Mouse (Mus musculus) thymus, postnatal 25 days (tissue): ENCODE measurements around the gene Ttll13.

Experiments
- DNase-seq: peaks from one replicate; pipeline ENCODE4 v3.0.0; 2022

Ttll13 gene

GRCm38 (mm10) chr7:80246148-80246721, at the start of gene Ttll13:
Ttll13 (plus strand) TSS chr7:80246376.
- DNase-seq = peak; percentile 96

DNA sequence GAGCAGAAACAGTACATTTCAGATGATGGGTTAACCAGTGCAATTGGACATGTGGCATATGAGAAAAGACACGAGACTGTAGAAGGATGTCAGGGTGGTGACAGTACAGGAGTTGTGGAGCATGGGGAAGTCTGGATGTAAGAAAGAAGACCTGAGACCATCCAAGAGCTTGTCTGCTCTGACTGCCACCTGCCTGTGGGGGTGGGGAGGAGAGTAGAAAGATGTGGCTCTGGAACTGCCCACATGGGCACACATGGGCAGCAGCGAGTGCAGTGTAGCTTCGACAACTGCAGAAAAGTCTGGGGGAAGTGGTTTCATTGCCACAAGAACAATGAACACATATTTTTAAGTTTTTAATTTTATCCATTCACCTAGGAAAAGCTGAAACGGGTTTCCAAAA, 48.8 kb upstream of the Ttll13 start:
- peak; percentile 46 for DNase-seq

GRCm38 (mm10) chr7:80197941-80198778, 48.0 kb upstream of the Ttll13 start:
- peak; percentile 82 for DNase-seq

GRCm38 (mm10) chr7:80198863-80199262, 47.3 kb upstream of the Ttll13 start:
- no peak for DNase-seq

DNA sequence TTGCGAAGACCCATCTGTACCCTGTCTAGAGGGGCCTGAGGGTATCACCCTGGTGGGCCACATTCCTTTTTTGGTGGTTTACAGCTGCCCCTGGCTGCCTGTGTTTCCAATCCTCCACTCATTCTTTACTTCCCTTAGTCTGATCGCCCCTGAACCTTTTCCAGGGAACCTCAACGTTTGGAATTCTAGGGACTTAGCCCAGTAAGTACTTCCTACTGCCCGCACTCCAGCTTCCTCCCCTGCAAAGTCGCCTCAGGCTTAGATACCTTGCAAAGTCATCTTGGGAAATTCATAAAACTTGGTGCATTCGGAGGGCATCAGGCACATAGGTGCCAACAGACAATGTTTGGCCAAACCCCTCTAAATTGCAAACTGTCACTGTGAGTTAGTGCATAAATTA, 46.9 kb upstream of the Ttll13 start:
- DNase-seq = no peak

DNA sequence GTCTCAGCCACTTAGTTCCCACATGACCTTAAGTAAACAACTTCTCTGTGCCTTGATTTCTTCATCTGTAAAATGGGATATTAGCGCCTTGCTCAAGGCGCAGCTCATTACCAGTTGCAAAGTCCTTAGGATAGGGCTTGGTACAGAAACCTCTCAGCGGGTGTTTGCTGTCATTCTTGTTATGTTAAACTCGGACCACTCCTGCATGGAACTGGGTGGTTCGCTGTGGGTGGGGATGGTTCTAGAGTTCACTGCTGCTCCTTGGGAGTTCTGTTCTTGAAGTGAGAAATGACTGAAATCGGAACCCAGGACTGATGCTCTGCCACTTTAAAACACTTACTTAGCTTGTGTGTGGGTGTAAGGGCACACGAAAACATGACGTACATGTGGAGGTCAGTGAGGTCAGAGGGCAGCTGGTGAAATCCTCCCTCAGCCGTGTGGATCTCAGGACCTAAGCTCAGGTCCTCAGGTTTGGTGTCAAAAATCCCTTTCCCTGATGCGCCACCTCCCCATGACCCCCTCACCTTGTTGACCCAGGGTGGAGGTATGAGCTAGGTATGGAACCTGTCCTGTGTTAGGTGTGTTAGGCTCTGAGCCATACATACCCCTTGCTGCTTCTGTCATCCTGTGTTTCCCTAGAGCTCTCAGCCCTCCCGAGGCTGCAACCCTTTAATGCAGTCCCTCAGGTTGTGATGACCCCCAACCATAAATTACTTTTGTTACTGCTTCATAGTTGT, 46.2 kb upstream of the Ttll13 start:
- no peak for DNase-seq

DNA sequence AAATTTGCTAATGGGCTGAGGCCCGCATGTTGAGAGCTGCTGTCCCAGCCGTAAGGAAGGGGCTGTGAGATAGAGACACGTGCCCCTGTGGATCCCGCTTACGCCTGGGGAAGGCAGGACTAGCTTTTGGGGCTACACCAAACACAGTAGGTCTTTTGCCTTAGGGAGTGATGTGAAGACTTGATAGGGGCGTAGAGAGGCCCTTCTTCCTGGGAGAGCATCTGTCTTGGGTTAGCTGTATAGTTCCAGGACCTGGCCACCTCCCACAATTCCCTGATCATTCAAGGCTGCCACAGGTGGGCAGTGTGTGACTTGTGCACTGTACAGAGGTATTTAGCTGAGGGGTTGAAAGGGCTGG, 45.6 kb upstream of the Ttll13 start:
- DNase-seq = no peak

DNA sequence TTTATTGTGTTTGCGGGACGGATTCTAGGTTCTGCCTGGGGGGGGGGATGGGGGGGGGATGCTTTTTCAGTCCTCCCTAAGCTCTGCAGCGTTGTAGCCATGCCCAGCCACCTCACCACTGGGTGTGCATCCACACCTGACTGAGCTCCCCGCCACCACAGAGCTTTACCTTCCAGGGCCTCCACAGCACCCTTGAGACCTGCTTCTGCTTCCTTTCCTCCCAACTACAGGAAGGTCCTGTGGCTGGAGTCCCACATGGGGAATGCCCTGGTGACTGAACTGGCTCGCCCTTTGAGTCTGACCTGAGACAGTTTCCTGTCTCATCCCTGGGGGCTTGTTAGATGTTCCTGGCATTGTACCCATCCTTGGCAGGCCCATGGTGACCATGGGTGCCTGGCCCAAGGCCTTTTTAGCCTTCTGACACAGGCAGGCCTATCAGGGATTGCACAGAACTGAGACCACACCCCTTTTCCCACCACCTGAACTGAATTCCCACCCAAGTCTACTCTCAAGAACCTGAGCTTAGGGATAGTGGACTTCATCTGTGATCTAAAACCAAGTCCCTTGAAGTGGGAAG, 45.1 kb upstream of the Ttll13 start:
- DNase-seq = no peak

- DNase-seq = no peak
Observed at GRCm38 (mm10) chr7:80201888-80202540, 44.2 kb upstream of the Ttll13 start.

DNA sequence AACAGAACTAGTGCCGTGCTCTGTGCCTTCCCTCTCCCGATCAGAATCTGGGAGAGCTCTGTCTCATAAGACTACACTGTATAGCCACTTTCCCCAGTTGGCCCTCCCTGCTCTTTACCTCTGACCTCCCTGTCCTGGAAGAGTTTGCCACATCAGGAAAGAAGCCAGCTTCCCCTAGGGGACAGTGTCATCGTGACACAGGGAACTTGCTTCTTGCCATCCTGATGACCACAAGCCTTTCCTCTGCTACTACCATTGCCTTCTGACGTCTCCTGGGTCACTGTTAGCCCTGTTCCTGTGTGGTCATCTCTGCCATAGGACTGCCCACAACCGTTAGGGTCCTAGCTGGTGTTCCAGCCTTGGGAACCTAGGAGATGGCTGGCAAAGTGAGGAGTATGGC, 43.2 kb upstream of the Ttll13 start:
- no peak for DNase-seq

GRCm38 (mm10) chr7:80203638-80204096, 42.5 kb upstream of the Ttll13 start:
- DNase-seq = no peak

DNA sequence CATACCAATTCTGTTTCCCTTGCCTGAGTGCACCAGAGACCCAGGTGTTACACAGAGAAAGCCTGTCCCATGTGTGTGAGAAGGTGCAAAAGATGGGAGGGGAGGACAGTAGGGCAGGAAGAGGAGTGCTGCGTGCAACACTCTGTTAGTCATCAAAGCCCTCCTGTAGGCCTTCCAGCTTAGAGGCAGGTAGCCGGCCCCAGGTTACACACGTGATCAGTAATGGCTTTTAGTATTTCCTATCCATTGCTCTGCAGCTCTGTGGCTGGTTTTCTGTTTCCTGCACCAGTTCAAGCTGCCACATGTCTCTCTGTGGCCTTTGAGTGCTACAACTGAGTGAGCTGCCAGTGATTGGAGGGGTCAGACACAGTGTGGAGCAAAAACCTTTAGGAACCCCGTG, 41.8 kb upstream of the Ttll13 start:
- peak; percentile 43 for DNase-seq

- DNase-seq = peak; percentile 62
Observed at GRCm38 (mm10) chr7:80204961-80205360, 41.2 kb upstream of the Ttll13 start.

GRCm38 (mm10) chr7:80205705-80206589, 40.2 kb upstream of the Ttll13 start:
- DNase-seq = no peak

DNA sequence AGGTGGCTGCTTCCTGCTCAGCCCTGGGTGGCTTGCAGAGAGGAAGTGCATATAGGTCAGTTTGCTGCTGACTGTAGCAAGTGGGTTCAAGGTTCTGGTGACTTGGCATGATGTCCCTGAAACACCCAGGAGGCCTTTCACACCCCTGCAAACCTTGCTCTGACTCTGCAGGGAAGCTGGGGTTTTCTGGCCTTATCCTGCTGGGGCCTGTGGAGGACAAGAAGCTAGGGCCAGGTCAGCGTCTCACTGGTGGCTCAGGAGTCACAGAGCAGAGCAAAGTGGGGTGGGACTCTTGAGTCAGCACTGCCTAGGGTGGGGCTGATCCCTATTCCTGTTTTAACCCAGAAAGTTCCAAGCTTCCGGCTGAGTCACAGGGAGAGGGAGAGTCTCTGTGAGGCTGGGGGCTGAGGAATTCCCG, 38.9 kb upstream of the Ttll13 start:
- no peak for DNase-seq

GRCm38 (mm10) chr7:80208026-80208642, 38.0 kb upstream of the Ttll13 start:
- no peak for DNase-seq

DNA sequence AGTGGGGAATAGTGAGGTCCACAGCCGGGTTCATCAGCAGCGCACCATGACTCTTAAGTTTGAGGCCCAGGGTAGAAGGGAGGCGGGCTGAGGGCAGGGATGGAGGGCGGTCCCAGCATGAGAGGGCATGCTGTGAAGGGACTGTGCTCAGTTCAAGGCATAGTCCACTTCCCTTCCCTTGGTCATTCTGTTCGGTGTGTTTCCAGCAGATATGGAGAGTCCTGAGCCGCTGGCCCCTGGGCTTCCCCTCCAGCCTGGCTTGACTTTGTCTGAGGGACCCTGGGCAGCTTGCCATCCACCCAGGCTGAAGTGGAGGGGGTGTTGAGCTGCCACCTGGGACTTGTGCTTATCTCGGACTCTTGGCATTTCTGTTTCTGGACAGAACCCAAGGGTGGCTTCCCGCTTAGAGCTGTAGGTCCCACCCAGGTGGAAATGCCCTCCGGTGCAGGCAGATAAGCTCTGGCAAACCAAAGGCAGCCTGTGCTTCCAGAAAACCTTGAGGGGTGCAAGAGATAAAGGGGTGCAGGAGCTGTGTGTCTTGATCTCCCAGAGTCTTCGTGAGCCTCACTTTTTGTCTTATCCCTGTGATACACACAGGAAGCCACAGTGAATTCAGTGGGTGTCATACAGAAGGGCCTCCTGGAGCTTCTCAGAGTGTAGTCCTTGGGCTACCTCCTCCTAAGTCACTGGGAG, 37.3 kb upstream of the Ttll13 start:
- DNase-seq = no peak

DNA sequence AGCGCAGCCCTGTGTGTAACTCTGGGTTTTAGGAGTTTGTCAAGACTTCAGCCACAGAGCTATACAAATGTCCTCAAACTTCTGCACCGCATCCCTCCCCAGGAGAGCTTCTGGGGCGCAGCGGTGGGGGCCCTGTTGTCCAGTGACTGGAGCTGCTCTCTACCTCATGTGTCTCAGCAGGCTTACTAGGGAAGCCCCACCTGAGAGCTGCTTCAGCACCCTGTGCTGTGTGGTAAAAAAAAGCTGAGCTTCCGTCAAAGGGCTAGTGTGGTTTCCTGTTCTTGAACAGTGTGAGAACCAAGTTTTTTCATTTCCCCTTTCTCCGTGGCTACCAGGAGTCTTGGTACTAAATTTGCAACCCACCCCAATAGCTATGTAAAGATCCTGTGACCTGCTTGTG, 36.5 kb upstream of the Ttll13 start:
- DNase-seq = peak; percentile 70

- DNase-seq = no peak
Observed at GRCm38 (mm10) chr7:80210982-80211381, 35.2 kb upstream of the Ttll13 start.

DNA sequence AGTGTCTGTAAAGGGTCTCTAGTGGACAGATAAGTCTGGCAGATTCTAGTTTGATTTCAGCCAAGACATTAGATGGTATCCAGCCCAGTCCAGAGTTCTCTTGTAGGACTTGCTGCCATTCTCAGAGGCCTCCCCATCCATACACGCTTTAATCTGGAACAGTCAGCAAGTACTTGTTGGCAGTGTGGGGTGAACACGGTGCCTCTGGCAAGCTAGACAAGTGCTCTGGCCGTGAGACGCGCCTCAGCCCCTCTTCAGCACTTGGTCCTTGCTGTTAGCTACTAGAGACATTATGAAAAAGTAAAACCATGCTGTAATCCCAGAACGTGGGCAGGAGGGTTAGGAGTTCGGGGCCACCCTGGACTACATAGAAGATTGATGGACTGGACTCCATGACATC, 32.6 kb upstream of the Ttll13 start:
- no peak for DNase-seq

GRCm38 (mm10) chr7:80214459-80214858, 31.7 kb upstream of the Ttll13 start:
- no peak for DNase-seq
